Mouse (Mus musculus) gastrocnemius, adult 18-20 months (tissue): Measurements from ENCODE around the gene Cracr2b. TPM values are rescaled to one million over a fixed set of nuclear protein-coding genes. Genes with fewer than 3 reads are reported as not detected.

ENCODE experiments used
- DNase-seq: peaks from one replicate; pipeline ENCODE4 v3.0.0; 2021; ENCODE audit warnings: low spot score
- long read RNA-seq, 2 experiments: library from polyadenylated mRNA; stranded (forward); transcript quantifications; one replicate each; pipeline ENCODE4 v2.0.0; 2021
- total RNA-seq, 2 experiments: library from RNA; stranded (reverse); gene quantifications; 2 replicates each; pipeline ENCODE4 v1.2.3; 2021

Gene Cracr2b
- total RNA-seq, result 1 to 10 TPM; 7.2 to 8.9 TPM
- long read RNA-seq, experiment 1, partial matches to known transcripts, result 3 of 8 reads
- long read RNA-seq, experiment 1, other reads (novel, unspliced or antisense), result 5 of 8 reads
- long read RNA-seq, experiment 2, partial matches to known transcripts, result 2 of 7 reads
- long read RNA-seq, experiment 2, other reads (novel, unspliced or antisense), result 4 of 7 reads

GRCm38 (mm10) chr7:141460391-141461113 is at the start of gene Cracr2b:
Gene Cracr2b (plus strand): TSS chr7:141461094.
- peak; percentile 57 for DNase-seq

GRCm38 (mm10) chr7:141411667-141412066 is 49.2 kb upstream of the Cracr2b start:
- DNase-seq, result no peak

GRCm38 (mm10) chr7:141413331-141413730 is 47.6 kb upstream of the Cracr2b start:
- no peak for DNase-seq

GRCm38 (mm10) chr7:141413809-141414584 is 46.9 kb upstream of the Cracr2b start, which contains the start of gene Gatd1:
Gene Gatd1 (minus strand): TSS chr7:141414136.
- peak; percentile 99 for DNase-seq

GRCm38 (mm10) chr7:141416144-141416841 is 44.6 kb upstream of the Cracr2b start:
- no peak for DNase-seq

GRCm38 (mm10) chr7:141417731-141418681 is 42.9 kb upstream of the Cracr2b start:
- DNase-seq, result no peak

- no peak for DNase-seq
Measured at GRCm38 (mm10) chr7:141418970-141419369, 41.9 kb upstream of the Cracr2b start.

GRCm38 (mm10) chr7:141420030-141420702 is 40.7 kb upstream of the Cracr2b start:
- no peak for DNase-seq

GRCm38 (mm10) chr7:141423811-141424210 is 37.1 kb upstream of the Cracr2b start:
- DNase-seq, result no peak

GRCm38 (mm10) chr7:141426948-141427730 is 33.8 kb upstream of the Cracr2b start:
- DNase-seq, result no peak

GRCm38 (mm10) chr7:141428701-141429100 is 32.2 kb upstream of the Cracr2b start:
- no peak for DNase-seq

- no peak for DNase-seq
Measured at GRCm38 (mm10) chr7:141429310-141429709, 31.6 kb upstream of the Cracr2b start, which contains the start of gene Cend1. Gene Cend1 (minus strand): TSS chr7:141429491.

- no peak for DNase-seq
Measured at GRCm38 (mm10) chr7:141429840-141430584, 30.9 kb upstream of the Cracr2b start.

- DNase-seq, result no peak
Measured at GRCm38 (mm10) chr7:141430585-141431240, 30.2 kb upstream of the Cracr2b start.

- no peak for DNase-seq
Measured at GRCm38 (mm10) chr7:141431434-141432185, 29.3 kb upstream of the Cracr2b start.

- DNase-seq, result no peak
Measured at GRCm38 (mm10) chr7:141432186-141432611, 28.7 kb upstream of the Cracr2b start.
